Mouse (Mus musculus) testis, adult 2 months (tissue): Measurements from ENCODE around the gene 4930516K23Rik.

Experiments used
- CTCF ChIP-seq: fragments of 200-500 bp; IDR thresholded peaks from 2 replicates; pipeline ENCODE4 v1.5.1; 2012; ENCODE audit warnings: low read depth, mild to moderate bottlenecking, inconsistent platforms, low read length, moderate library complexity; ENCODE audit not compliant: control insufficient read depth, insufficient read depth, insufficient replicate concordance
- POLR2A ChIP-seq: fragments of 200-500 bp; IDR thresholded peaks from 2 replicates; pipeline ENCODE4 v1.6.1; 2012; ENCODE audit warnings: low read depth, mild to moderate bottlenecking, inconsistent platforms, low read length, moderate library complexity; ENCODE audit not compliant: control insufficient read depth

DNA sequence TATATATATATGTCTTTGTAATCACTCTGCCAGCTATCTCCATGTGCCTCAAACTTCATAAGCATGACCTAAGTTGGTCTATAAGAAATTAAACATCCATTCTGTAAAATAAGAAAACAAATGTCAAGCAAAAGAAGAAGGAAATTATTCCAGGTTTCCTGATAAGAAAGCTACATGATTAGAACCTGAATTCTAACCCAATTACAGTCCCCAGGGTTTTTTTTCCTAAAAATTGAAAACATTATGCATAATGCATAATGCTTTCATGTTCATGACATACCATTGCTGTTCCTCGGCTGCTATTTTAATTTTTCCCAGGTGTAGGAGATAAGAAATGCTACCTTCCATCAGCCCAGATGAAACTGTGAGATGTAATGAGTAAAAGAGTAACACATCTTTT is 24.1 kb upstream of the 4930516K23Rik start, which contains the start of gene Olfr645:
- TF ChIP-seq CTCF (no peak), POLR2A (no peak)
